Comparison of ENCODE assay signal across 8 mouse cellular contexts in the genomic region with DNA sequence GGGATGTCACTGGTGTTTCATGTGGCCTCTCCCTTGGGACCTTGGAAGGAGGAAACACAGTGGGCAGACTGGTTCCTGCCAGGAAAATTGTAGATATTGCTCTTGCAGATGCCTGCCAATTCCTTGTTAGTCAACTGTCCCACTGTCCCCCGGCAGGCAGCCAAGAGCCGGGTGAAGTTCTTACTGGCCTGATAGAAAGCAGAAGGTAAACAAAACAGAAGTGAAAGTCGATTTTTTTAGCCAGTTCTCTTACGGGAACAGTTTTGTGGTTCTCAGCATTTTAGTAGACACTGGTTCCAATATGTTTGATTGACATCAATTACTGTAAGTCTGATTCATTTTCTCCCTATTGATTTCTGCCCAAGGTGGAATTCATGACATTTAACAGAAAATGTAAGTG. TPM values are rescaled to one million over a fixed set of nuclear protein-coding genes. Genes with fewer than 3 reads are reported as not detected.
DNase-seq lines count a peak whose midpoint lies in the region; ATAC-seq lines count a peak whose summit lies in the region.

No protein-coding gene starts in this region.

- peaks cover 13% of the 10 kb centered on the region; the same call in 1 of the 2 replicates for H3K36me3 ChIP-seq in forebrain, embryonic 14.5 days (ENCODE audit: control insufficient read depth, insufficient read depth, low read length)
- peaks cover 15% of the 10 kb centered on the region for H3K36me3 ChIP-seq in forebrain, embryonic 13.5 days (ENCODE audit: poor library complexity, severe bottlenecking)
- H3K36me3 ChIP-seq in liver, embryonic 13.5 days, result peaks cover 2% of the 10 kb centered on the region; the same call in 1 of the 2 replicates

- H3K9me3 ChIP-seq in forebrain, embryonic 14.5 days (replicated peaks; ENCODE audit: control insufficient read depth, low read length), result no peaks in the 10 kb centered on the region
- H3K9me3 ChIP-seq in forebrain, embryonic 13.5 days (replicated peaks), result no peaks in the 10 kb centered on the region
- no peaks in the 10 kb centered on the region for H3K9me3 ChIP-seq in liver, embryonic 13.5 days (replicated peaks)

- no peaks in the 10 kb centered on the region for H3K4me1 ChIP-seq in forebrain, embryonic 14.5 days (ENCODE audit: control insufficient read depth, insufficient read depth, low read length)
- H3K4me1 ChIP-seq in forebrain, embryonic 13.5 days, result peaks cover 24% of the 10 kb centered on the region
- H3K4me1 ChIP-seq in liver, embryonic 13.5 days (replicated peaks), result peaks cover 71% of the 10 kb centered on the region

- H3K4me3 ChIP-seq in forebrain, embryonic 14.5 days (ENCODE audit: low read depth, low read length), result no peak overlapping the region
- H3K4me3 ChIP-seq in forebrain, embryonic 13.5 days, result no peak overlapping the region
- H3K4me3 ChIP-seq in liver, embryonic 13.5 days (replicated peaks), result no peak overlapping the region

- no peak overlapping the region for H3K27ac ChIP-seq in forebrain, embryonic 14.5 days (ENCODE audit: low read depth, low read length)
- H3K27ac ChIP-seq in forebrain, embryonic 13.5 days, result no peak overlapping the region
- H3K27ac ChIP-seq in liver, embryonic 13.5 days, result peak overlapping the region; percentile 72

- no peak overlapping the region for H3K4me2 ChIP-seq in forebrain, embryonic 14.5 days (ENCODE audit: low read length)
- no peak overlapping the region for H3K4me2 ChIP-seq in forebrain, embryonic 13.5 days
- peak overlapping the region; percentile 34 for H3K4me2 ChIP-seq in liver, embryonic 13.5 days

- DNase-seq in forebrain, embryonic 14.5 days (ENCODE audit: low spot score), result peak; percentile 10
- DNase-seq in adrenal gland, postnatal 25 days, result peak; percentile 95
- peak; percentile 72 to 77 for DNase-seq in gastrocnemius, adult 8-10 months (ENCODE audit: low spot score in 2 of 2)
- DNase-seq in liver, embryonic 13.5 days, result no peak
- DNase-seq in right cerebral cortex, postnatal 14 days, result peak; percentile 61

- 81% methylated on average over 4 of the region's 4 CpGs for WGBS in forebrain, embryonic 14.5 days
- 83% methylated on average over 4 of the region's 4 CpGs for WGBS in forebrain, embryonic 13.5 days
- 36% methylated on average over 4 of the region's 4 CpGs for WGBS in liver, embryonic 13.5 days (ENCODE audit: insufficient replicate concordance)

- no peaks in the 10 kb centered on the region for H3K27me3 ChIP-seq in forebrain, embryonic 14.5 days (replicated peaks; ENCODE audit: control insufficient read depth, insufficient read depth, low read length)
- H3K27me3 ChIP-seq in forebrain, embryonic 13.5 days, result no peaks in the 10 kb centered on the region
- no peaks in the 10 kb centered on the region for H3K27me3 ChIP-seq in liver, embryonic 13.5 days

- H3K9ac ChIP-seq in forebrain, embryonic 14.5 days (ENCODE audit: low read length), result no peak overlapping the region
- no peak overlapping the region for H3K9ac ChIP-seq in forebrain, embryonic 13.5 days
- no peak overlapping the region for H3K9ac ChIP-seq in liver, embryonic 13.5 days

- no peak for ATAC-seq in forebrain, embryonic 14.5 days
- no peak for ATAC-seq in forebrain, embryonic 13.5 days
- peak; percentile 37 for ATAC-seq in inflammation-experienced regulatory T-cells, adult 6 months
- ATAC-seq in liver, embryonic 13.5 days (ENCODE audit: low read depth), result no peak
- ATAC-seq in megakaryocyte-erythroid progenitor cell, adult 5-6 weeks (replicated peaks; ENCODE audit: low FRiP score, low TSS enrichment, poor library complexity, severe bottlenecking), result no peak

RNA-seq across cellular contexts. Expression of gene Ptpn1, which starts 27.0 kb away (rescaled TPM):
- 65.1 and 79.2 TPM in 2 replicates for polyA plus RNA-seq in forebrain, embryonic 14.5 days (2014; fragmentation: Nextera tagmentation; extraction: Ambion mirVana)
- 94.4 and 104 TPM in 2 replicates for polyA plus RNA-seq in forebrain, embryonic 13.5 days (2015; fragmentation: Nextera tagmentation; extraction: Ambion mirVana)
- 37.0 and 53.1 TPM in 2 replicates for total RNA-seq in adrenal gland, postnatal 25 days (2021)
- total RNA-seq in gastrocnemius, adult 8-10 months (2022), result 10 to 100 TPM; 10.6 to 16.5 (median 14.9) TPM
- polyA plus RNA-seq in inflammation-experienced regulatory T-cells, adult 6 months (2017; shearing (Covaris generic)), result 100 to 1,000 TPM; 121 to 180 (median 127) TPM
- polyA plus RNA-seq in liver, embryonic 13.5 days (2015; fragmentation: Nextera tagmentation; extraction: Ambion mirVana), result 35.3 and 43.9 TPM in 2 replicates
- 24.3 and 29.1 TPM in 2 replicates for total RNA-seq in megakaryocyte-erythroid progenitor cell, adult 5-6 weeks (2014; fragmentation: Nextera tagmentation)
- 31.9 and 56.4 TPM in 2 replicates for total RNA-seq in megakaryocyte-erythroid progenitor cell, adult 5-6 weeks (2017)

RNA-seq across cellular contexts. Expression of gene Ripor3, which starts 51.6 kb away (rescaled TPM):
- polyA plus RNA-seq in forebrain, embryonic 14.5 days (2014; fragmentation: Nextera tagmentation; extraction: Ambion mirVana), result 0.22 and 0.42 TPM in 2 replicates
- polyA plus RNA-seq in forebrain, embryonic 13.5 days (2015; fragmentation: Nextera tagmentation; extraction: Ambion mirVana), result 0.19 TPM in 2 replicates
- total RNA-seq in adrenal gland, postnatal 25 days (2021), result 2.1 and 2.8 TPM in 2 replicates
- total RNA-seq in gastrocnemius, adult 8-10 months (2022), result under 1 TPM in 2 of 4 experiments, not detected in 2; 0.39 to 0.41 TPM
- under 1 TPM; 0.16 to 0.49 (median 0.33) TPM for polyA plus RNA-seq in inflammation-experienced regulatory T-cells, adult 6 months (2017; shearing (Covaris generic))
- polyA plus RNA-seq in liver, embryonic 13.5 days (2015; fragmentation: Nextera tagmentation; extraction: Ambion mirVana), result 1.6 TPM in 2 replicates
- total RNA-seq in megakaryocyte-erythroid progenitor cell, adult 5-6 weeks (2014; fragmentation: Nextera tagmentation), result not detected in 2 replicates
- total RNA-seq in megakaryocyte-erythroid progenitor cell, adult 5-6 weeks (2017), result 0.42 TPM in 1 of 2 replicates, not detected in the other
